Mouse (Mus musculus) spleen, postnatal 4 days (tissue): ENCODE measurements around the gene Irak3.
"Not testable (repeated sequence)": the region's sequence is repeated elsewhere in the genome, so short reads cannot be mapped to it uniquely, and the experiment has no call there.

Experiments
- DNase-seq, 2 experiments: peaks; one replicate each; pipeline ENCODE4 v3.0.0; 2022; ENCODE audit warnings: low spot score in 2 of 2

Irak3 gene

DNA sequence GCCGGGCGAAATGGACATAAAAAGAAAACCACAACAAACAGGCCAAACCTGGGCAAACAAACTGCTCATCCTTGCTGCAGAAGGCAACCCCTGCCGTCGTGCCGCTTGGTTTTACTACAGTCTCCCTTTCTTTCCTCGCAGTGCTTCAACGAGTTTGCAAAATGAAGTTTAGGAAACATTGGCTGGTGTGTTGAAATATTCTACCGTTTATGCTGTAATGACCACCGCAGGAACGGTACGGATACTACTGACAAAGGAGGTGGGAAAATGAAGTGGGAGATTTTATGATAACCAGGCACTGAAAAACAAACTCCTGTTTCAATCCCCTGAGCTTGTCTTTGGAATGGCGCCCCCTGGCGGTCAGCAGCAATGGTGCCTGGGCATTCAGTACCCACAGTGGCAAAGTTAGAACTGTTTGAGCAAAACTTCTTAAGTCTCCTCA is at the start of gene Irak3:
Gene Irak3 (minus strand): TSS at position 170 of the 442 bp plus-strand sequence.
- peak; percentile 85 to 97 for DNase-seq

DNA sequence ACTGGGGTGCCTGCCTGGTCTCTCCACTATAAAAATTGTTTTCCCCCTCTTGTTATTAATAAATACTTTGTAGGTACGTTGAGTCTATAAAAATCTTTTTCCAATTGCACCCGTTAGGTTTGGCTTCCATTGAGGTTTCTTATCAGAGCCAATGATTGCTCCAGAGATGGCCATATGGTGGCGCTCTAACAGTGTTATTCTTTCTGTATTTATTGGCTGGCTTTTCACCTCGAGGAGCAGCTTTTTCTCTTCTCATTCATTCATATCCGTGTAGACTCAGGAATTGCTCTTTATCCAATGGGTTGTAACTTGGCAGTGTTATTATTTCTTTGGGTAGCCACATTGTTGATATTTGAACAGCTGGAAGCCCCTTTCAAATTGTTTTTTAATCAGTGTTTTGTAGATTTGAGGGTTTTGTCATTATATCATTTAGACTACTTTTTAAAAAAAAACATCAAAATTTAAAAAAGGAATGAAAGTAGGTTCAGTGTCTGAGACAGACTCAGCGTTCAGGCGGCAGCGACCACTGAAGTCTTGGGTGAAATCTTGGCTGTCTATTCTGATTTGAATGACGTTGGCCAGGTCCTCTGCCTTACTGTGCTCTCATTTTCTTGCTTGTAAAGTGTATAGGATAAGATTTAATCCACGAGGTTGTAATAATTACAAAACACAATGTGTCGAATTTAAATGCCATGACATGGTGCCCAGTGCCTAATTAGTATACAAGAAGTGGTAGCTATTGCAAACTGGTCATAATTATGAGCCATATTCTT is 49.2 kb upstream of the Irak3 start:
- no peak for DNase-seq

DNA sequence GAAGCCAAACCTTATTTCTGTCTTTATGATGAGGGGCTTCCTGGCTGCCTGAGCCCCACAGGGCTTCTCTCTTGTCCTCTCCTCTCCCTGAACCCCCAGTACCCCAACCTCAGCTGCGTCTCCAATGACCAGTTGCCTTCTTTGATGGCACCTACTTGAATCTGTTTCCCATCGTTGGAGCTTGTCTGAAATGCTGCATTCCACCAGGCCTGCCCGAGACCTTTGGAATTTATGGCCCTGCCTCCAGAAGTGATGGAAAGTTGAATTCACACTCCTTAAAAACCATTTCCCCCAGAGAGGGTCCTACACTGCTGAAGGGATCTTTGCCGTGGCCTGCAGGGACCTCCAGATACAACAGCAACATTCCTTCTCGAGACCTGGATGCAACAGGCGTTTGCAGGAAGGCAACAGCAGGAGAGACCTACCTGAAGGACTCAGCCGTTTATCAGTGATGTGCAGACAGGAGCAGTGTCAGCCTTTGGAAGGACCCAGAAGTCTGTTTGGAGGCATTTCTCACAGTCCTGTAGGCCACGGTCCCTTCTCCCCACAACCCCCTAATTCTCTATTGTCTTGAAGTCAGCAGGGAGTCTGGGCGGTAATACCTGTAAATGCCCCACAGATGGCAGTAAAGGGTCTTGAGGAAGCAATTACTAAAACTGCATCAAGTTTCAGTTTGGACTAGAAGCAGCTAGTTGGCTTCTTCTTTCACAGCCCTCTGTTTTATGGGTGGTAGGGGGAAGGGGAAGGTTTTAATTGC is 45.2 kb upstream of the Irak3 start:
- peak in 1 of 2 experiments; percentile 33 for DNase-seq

DNA sequence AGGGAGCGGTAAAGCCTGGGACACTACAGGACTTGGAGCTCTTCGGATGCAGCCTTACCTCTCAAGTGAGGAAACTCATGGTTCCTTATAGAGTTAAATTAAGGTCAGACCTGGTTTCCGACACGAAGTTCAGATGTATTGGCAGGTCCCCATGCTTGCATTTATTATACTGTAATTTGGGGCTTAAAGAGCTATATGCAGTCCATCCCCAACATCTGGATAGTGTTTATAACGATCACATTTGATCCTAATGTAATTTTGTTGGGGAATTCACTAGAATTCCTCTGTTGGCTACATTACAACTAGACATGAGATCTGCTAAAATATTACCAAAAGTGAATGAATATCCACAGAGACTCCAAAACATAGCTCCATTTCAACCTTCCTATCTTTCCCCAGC is 43.8 kb upstream of the Irak3 start:
- no peak for DNase-seq

DNA sequence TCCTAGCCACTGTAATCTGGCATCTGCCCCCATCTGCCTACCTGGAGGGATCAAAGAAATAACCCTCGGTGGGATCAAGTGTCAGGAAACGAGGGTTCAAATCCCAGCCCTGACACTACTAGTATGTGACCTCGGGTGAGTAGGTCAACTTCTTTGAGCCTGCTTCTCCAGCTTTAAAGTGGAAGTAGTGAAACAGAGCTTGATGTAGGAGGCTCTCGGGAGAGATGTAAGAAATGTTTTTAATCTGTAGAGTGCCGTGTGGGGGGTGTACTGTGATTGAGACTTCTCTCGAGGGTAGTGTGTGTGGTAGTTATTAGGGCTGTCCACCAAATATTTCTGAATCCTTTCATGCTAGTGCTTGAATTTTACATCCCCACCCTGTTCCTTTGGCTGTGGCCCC is 40.5 kb upstream of the Irak3 start:
- no peak for DNase-seq

DNA sequence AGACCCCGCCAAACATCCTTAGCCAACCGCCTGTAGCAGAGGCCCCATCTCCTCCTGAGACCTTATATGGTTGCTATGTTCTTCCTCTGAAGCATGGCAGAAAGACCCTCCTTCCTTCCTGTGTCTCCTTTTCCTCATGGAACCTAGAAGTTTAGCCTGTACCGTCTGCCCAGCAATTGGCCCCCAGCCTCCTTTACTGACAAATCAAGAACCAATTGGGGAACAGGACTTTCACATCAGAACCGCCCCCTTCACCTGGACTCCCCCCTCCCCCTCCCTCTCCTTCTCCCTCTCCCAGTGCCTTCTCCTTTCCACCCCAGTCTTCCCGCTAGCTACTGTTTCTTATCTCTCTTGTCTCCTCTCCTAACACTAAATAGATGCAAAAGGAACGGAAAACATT is 37.5 kb upstream of the Irak3 start:
- DNase-seq: no peak

DNA sequence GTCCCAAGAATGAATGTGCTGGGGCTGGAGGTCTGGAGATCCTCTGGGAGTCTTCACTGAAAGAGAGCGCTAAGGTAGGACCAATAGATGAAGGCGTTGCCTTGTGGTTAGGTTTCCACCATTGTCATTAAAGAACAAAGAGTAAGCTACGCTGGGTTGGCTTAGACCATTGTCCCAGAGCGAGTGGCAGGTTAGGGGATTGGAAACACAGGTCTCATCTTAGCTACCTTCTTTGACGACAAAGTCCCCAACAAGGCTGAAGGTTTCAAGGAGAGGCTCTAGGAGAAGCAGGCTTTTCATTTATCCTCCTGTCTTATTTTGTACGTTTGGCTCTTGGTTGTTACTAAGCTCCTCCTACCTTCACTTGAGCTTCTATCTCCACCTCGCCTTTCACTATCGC is 36.3 kb upstream of the Irak3 start:
- DNase-seq: no peak

DNA sequence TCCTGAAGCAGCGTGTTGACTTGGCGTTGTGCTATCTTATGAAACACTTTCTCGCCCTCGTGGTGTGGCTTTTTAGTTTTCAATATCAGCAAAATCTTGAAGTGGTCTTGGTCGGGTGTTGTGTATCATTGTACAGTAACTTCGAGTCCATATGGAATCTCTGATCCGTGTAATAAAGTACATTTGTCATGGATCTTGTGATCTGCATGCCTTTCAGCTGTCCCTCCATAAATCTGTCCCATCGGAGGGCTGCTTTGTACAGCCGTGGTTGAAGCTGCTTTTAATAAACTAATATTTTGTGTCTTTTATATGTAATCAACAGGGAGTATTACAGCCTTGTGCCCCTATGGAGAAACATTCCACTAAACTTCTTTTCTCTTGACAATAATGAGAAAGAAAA is 34.9 kb upstream of the Irak3 start:
- no peak for DNase-seq

DNA sequence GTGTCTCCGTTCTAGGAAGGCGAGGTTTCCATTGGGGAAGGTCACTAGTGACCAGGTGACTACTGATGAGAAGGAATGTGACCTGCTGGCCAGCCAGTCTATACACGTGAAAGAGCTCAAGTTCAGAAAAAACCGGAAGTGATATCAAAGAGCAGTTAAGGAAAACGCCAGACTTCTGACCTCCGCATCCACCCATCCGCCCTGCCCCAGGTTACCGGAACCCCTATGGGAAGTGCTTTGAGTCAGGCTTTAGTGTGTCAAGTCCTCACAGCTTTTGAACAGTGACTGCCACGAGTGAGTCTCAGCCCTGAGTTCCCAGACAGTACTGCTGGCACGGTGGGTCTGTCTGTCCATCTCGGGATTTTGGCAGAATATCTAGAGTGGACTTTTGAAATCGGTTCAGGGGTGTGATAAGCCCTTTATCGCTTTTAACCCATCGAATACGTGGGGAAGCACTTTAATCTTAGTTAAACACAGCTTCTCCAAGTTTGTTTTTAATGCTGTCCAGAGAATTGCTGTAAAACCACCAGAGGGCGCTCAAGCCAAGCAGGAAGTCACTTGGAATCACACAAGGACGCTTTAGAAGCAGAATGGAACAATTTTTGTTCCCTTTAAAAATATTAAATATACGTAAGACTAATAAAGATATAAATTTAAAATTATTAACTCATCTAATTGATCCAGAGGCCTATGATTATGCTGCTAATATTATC is 31.9 kb upstream of the Irak3 start:
- DNase-seq: peak; percentile 36 to 80

DNA sequence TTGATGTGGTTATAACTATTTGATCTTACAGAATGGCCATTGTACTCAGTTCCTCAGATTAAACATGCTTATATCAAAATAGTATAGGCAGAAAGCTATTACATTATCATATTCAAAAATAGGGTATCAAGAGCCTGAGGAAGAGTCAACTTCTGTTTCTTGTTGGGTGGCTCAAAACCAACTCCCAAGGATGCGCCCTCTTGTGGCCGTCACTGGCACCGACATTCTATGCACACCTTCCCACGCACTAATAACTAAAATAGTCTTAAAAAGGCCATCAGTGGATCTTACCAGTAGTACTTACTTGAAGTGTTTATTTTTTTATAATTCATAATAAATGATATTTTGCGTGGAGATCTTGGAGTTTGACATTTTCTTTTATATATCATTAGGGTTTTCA is 29.8 kb upstream of the Irak3 start:
- DNase-seq: peak; percentile 74 to 90

DNA sequence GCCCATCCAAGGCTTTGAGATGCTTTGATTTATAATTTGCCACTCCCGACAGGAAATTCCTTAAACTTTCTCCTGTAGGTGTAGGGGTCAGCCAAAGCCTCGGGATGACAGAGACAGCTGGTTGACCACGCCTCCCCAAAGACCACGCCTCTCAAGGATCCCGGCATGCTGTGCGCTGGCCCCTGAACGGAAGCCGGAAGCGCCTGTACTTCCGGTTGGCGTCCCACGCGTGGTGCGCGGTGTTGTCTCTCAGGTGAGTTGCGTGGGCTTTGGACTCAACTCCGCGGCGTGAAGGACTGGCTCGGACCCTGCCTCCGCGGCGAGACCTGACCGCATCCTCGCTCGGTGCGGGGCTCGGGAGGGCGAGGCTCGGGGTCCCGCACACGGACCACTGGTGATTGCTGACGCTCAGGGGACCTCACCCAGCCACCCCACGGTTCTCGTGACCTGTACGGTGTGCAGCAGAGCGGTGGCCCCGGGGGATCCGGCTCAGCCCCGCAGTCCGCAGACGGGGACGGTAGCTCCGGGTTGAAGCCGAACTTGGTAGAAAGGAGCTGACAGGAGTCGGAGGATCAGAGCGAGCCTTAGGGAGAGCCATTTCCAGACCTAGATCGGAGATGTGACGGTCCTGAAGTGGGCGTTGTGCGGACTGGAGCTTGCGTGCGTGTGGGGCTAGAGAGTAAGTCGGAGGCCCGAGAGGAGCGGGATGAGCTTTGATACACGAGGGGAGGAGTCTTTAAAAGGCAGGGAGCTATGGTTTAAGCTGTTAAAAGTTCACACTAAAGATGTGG is 25.1 kb upstream of the Irak3 start, which contains the start of gene Llph:
Gene Llph (plus strand): TSS at position 200 of the 791 bp plus-strand sequence.
- peak; percentile 84 to 91 for DNase-seq

DNA sequence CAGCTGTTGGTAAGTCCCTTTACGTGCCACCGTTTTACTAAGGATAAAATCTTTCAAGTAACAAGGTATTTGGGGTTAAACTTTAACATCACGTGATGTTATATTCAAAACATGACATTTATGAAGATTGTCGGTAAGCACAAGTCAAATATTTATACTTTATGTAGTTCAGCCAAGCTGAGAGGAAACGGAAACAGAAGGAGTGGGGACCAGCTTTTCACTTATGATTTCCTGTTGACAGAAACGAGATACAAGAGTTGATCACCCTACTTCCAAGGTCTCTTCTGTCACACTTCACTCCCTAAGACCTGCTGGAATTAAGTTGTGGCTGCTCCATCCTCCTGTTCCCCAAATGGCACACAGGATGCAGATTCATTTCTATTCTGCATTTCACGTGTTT is 18.8 kb upstream of the Irak3 start:
- DNase-seq: no peak

DNA sequence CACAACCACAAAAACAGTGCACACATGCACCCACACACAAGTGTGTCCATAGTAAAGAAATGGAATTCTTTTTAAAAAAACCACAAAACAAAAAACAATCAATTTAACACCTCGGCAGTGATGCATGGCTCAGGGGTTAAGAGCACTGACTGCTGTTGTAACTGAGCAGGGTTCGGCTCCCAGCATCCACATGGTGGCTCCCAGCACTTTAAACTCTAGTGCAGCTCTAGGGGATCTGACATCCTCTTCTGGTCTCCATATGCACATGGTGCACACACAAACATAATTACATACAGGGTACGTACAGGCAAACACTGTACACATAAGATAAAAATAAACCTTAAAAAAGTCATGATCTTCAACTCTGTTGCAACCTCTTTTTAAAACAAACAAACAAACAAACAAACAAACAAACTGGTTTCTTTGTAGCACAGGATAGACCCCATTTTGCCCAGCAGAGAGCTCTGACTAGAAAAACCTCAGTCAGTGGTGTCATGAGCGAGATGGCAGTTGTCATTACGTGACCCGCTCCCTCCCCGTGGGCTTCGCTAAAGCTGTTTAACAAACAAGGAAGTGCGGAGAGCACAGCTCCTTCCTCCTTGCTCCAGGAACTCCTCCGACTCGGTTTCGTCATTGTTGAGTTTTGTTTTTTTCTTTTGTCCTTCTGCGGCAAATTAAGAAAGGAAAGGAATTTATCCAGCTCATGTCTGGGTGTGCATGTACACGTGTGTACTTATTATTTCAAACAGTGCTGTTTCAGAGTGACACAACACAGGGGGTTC is 17.8 kb upstream of the Irak3 start:
- no peak for DNase-seq

DNA sequence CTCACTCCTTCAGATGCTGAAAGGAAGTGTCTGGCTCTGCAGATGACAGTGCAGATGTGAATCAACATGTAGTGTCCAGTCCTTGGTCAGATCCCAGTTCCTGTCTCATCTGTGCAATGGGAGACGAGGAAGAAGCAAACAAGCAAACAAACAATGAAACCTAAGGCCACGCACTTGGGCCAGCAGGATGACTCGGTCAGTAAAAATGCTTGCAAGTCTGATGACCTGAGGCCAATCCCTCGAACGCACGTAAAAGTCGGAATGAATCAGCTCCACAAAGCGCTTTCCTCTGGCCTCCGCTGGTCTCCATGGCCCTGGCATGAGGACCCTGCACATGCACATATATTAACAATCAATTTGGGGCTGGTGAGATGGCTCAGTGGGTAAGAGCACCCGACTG is 17.1 kb upstream of the Irak3 start:
- no peak for DNase-seq

DNA sequence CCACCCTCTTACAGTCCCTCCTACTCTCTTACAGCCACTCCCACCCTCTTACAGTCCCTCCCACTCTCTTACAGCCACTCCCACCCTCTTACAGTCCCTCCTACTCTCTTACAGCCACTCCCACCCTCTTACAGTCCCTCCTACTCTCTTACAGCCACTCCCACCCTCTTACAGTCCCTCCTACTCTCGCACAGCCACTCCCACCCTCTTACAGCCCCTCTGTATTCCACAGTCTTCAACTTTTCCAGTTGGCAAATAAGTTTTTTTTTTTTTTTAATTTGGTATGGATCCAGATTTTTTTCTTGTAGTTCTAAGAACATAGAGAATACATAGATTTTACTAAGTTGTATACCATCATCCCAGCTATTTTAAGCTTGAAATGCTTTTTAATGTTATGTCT is 15.2 kb upstream of the Irak3 start:
- not testable (repeated sequence) for DNase-seq

DNA sequence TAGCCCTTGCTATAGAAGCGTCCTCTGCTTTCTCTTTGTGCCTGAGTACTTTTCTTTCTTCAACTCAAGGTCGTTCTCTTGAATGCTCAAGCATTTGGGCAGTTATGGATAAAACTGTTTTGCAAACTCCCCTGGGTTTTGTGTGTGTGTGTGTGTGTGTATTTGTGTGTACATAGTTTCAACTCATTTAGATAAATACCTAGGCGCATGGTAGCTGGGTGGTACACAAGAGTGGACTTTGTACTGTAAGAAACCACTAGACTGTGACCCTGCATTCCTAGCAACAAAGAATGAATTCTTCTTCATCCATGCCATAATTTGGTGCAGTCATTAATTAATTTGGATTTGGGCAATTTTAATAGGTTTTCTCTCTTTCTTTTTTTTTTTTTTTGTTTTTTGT is 8.2 kb upstream of the Irak3 start:
- no peak for DNase-seq

DNA sequence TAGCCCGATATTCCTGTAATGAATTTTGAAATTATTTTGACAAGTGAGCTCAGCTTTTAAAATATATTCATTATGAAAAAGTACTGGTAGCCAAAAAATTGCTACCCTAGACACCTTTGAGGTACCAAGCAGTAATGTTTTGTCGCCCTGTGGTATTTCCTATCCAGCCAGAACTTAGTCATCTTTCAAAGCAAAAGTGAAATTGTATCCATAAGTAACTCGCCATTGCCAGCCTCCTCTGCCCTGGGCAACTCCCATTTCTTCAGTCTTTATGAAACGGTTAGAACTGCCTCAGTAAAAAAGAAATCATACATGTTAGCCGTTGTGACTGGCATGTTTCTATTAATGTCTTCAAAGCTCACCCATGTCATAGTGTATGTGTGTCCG is 7.6 kb upstream of the Irak3 start:
- no peak for DNase-seq

DNA sequence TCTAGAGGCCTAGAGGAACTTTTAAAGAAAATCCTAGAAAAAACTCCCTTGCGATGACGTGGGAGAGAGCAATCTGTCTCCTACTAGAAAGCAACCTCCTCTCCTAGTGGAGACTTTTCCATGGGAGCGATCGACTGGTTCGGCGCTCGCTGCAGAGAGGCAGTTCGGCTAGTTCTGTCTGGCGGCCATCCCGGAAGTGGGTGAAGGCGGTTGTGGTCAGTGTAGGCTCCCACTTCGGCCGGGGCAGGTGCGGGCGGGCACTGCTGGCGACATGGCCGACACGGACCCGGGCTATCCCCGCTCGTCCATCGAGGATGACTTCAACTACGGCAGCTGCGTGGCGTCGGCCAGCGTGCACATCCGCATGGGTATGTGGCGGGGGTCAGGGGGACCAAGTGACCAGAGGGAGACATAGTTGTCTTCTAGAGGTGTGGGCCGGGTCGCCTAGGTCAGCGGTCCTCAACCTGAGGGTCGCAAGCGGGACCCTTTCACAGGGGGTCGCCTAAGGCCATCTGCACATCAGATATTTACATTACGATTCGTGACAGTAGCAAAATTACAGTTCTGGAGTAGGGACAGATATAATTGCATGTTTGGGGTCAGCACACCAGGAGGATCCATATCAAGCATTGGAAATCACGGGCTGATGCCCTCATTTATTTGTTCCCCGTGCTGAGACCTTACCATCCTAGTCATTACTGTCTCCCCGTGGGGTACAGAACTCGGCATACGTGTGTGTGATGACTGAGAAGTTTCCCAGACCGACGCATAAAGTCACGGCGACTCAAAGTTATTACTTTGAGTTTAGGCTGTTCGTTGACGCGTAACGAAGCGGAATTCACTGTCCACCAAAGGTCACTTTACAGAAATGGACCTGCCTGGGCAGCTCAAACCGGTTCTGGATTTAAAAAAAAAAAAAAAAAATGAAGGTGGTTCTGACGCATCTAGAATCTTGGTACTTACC is 6.9 kb upstream of the Irak3 start:
- DNase-seq: peak; percentile 69 to 87

DNA sequence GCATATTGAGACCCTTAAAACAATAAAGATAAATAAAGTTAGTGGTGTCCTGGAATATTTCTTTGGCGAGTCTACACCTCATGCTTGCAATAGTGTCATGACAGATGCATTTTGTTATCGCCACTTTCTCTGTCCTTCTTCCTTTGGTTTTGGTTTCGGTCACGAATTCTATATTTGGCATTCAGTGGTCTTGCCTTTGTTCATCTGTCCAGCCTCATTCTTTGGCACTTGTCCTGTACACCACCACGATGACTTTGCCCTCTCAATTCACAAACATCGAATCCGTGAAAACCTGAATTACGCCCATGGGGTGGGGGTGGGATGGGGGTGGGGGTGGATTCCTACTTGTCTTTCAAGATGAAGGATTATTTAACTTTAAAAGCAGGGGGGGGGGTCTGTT is 6.1 kb upstream of the Irak3 start:
- DNase-seq: no peak
